Mouse (Mus musculus) heart, postnatal 14 days (tissue): ENCODE measurements at regions not wholly inside any gene's neighbourhood (a gene's known extent, or its start where the extent isn't known, plus 50 kb on each side); places are given as distances from the start of the nearest gene placed in this dataset.
A peak's percentile ranks its signal among the peaks of the same experiment; 100 is the strongest.
"Not testable (repeated sequence)": the region's sequence is repeated elsewhere in the genome, so short reads cannot be mapped to it uniquely, and the experiment has no call there.

Experiments used
- DNase-seq, 2 experiments: peaks; one replicate each; pipeline ENCODE4 v3.0.0; 2021 to 2022
- intact Hi-C: fragments of 180-260 bp; cut with DNase I; formaldehyde crosslinking; loops from one replicate; pipeline ENCODE4 v1.15.1; 2025

DNA sequence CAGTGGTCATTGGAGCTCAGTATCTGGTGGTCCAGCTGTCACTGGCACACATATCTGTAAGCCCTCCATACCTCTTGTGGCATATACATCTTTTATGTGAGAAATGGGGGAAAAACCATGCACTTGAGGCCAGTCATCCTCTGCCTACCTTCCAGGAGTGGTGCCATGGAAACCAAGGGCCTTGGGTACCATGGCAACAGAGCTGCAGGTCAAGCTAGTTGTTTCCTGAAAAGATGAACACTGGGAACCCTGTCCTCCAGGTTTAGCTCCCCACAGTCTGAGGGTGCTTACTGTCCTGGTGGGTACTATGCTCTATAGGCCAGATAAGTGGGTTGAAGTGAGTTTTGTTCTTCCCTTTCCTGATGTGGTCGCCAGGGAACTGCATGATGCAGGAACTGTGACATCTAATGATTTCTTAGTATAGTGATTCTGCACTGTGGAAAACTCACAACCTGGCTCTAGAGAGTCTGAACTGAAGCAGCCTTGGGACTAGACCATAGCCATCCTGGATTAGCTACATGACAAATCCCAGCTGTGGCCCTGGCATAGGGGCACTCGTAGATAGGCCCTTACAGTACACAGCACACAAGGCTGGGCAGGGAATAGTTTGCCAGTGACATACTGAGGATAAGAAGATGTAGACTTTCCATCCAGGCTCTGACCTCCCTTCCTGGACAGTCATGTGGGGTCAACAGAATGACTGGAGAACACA is 308.7 kb upstream of the Shh start:
- no peak for DNase-seq
- intact Hi-C loops: no loop called here

GRCm38 (mm10) chr5:28771796-28772195 is 304.7 kb upstream of the Shh start:
- DNase-seq: no peak
- intact Hi-C loops: no loop called here

GRCm38 (mm10) chr5:28756171-28756948 is 289.3 kb upstream of the Shh start:
- no peak for DNase-seq
- intact Hi-C loops: no loop called here

GRCm38 (mm10) chr5:28751821-28752220 is 284.8 kb upstream of the Shh start:
- intact Hi-C loops, DNase-seq: not testable (repeated sequence)

GRCm38 (mm10) chr5:28734768-28735167 is 267.7 kb upstream of the Shh start:
- intact Hi-C loops: no loop called here
- peak; percentile 7 to 24 for DNase-seq

DNA sequence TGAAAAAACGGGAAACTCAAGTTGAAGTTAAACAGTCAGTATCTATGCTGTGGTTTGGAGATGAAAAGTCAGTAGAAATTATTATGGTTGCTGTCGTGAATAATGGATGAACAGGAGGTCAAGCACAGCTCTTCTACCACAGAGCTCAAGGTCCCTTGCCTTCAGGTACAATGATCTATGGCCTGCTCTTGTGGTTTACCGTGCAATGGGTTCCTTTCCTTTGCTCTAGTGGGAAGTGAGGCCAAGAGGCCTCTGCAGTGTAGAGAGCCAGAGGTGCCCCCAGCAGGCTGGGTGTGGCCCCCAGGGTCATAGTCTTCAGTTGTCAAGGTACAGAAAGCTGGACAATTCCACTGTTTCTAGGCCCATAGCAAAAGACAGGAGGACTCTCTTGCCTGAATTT is 255.0 kb upstream of the Shh start:
- intact Hi-C loops: no loop called here

DNA sequence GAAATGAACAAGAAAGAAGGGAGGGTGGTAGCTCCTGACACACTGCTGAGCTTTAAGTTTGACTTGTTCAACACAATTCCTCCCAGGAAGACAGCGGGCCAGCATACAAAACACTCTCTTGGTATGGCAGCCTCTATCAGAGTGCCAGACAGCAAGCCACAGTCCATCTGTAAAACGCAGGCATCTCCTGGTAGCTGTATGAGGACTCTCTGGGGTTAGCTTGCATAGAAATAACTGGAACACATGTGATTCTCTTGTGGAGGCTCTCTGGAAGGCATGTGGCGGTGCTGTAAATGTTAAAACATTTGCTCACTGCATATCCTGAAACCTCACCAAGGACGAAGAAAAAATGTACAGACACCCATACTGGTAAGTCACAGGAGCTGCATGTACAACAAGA is 247.9 kb upstream of the Shh start:
- intact Hi-C loops: no loop called here
- DNase-seq: no peak

More for the DNA sequence above, 255.0 kb upstream of the Shh start:
- DNase-seq: no peak

GRCm38 (mm10) chr5:28710517-28710916 is 243.5 kb upstream of the Shh start:
- intact Hi-C loops: no loop called here
- DNase-seq: no peak

DNA sequence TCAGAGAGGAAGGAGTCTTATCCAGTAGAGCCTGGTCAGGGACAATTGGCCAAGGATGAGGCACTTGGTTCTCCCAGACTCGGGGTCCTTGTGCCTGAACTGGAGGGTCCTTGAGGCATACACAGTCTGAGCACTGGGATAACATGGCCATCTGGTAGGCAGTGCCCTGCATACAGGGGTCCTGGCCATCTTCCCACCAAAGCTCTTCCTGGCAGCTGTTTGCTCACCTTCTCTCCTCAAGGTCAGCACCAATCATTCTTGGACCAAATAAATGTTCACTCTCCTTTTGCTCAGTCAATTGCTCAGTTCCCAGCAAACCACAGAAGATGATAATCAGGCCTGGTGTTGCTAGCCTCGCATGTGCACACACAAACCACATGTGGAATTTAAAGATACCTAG is 242.6 kb upstream of the Shh start:
- DNase-seq: no peak
- intact Hi-C loops: no loop called here

DNA sequence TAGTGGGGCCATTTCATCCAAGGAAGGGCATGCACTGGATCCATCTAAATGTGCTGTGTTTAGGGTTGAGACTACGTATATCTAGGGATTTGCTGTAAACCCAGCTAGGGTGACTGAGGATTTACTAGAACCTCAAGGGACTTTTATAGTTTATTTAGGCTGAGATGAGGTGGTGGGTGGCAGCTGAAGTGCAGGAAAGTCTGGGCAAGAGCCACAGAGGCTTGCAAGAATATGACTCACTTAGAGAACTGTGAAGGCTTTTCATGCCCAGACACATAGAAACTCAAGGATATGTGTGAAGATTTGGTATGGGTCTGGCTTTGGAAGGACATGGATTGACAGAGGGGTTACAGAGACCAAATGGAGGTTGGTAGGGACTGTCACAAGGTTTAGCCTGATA is 237.3 kb upstream of the Shh start:
- no peak for DNase-seq
- intact Hi-C loops: no loop called here

DNA sequence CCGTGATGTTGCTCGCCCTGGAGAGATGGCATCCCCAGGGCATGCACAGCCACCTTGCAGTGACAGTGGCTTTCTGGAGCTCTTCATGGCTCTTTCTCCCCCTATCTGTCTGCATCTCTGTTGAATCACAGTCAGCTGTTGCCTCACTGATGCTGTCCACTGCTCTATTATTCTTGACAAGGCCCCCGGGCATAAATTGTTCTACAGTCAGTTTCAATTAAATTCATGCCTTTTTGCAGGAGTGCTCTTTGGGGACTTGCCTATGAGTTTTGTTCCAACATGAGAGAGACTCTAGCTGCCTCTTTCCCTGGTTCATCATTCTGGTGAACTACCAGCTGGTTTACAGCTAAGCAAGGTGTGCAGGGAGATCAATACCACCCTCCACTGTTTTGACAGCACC is 229.9 kb upstream of the Shh start:
- DNase-seq: no peak
- intact Hi-C loops: no loop called here

DNA sequence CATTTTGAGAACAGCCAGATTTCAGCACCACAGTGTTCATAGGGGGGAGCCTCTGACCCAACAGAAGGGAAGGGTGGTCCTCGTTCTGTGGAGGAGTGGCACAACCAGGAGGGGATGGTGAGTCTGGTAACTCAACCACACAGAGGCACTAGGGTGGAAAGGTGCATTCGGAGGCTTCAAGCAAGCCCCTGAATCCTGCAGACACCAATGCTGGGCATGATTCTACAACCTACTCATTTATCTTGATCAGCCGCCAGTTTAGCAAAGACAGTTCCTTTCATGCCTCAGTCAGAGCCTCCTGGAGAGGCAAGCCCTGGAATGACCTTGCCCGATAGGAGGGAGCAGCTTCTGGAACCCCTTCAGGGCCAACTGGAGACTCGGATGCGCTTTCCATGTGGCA is 223.1 kb upstream of the Shh start:
- intact Hi-C loops: no loop called here
- DNase-seq: no peak

GRCm38 (mm10) chr5:28689651-28690050 is 222.6 kb upstream of the Shh start:
- intact Hi-C loops: no loop called here
- no peak for DNase-seq

DNA sequence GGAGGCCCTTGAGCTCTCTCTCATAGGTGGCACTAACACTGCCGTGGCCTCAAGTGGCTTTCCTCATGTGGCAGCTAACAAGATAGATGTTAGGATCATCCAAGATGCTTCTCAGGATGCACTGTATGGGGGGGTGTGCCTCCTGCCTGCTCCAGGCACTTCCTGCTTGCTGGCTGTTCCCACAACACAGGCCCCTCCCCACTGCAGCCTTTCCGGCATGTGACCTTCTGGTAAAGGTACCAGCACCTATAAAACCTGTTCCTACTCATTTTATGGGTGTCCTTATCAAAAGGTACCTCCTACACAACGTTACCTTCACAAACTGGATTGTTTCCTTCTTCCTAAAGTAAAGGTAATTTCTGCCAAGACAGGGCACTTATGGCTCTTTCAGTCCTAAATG is 222.1 kb upstream of the Shh start:
- intact Hi-C loops: no loop called here
- no peak for DNase-seq

- intact Hi-C loops: no loop called here
- no peak for DNase-seq
Measured at GRCm38 (mm10) chr5:28682821-28683220, 215.8 kb upstream of the Shh start.

DNA sequence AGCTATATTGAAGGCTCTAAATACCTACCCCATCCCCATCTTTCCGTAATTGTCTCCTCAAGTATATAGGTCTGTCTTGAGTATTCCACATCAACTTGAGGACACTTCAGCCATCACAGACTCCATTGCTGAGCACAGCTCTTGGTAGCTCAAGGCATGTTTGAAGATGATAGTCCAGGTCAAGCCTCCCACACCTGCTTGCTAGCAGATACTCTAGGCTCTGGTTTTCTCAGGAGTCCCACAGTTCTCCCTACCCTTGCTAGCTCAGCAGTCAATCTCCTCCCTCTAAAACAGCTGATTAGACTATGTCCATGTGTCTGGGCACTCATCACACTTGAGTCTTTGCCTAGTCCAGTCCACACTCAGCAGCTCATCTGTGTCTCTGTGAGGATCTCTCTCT is 213.3 kb upstream of the Shh start:
- intact Hi-C loops: no loop called here
- DNase-seq: no peak

DNA sequence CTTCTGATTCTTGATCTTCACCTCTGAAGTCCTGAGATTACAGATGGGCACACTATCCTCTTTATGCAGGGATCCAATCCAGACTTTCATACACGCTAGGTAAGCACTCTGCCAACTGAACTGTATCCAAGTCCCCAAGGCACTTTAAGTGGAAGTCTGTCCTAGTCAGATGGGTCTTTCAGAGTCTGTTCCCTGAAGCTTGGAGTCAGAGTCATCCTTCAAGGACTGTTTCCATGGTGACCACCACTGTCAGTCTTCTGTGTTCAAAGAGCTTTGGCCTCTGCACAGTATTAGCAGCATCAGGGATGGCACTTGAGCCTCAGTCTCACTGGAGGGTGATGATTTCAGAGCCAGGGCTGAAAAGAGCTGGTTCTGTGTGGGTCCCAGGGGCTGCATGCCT is 212.7 kb upstream of the Shh start:
- intact Hi-C loops: no loop called here
- DNase-seq: no peak

DNA sequence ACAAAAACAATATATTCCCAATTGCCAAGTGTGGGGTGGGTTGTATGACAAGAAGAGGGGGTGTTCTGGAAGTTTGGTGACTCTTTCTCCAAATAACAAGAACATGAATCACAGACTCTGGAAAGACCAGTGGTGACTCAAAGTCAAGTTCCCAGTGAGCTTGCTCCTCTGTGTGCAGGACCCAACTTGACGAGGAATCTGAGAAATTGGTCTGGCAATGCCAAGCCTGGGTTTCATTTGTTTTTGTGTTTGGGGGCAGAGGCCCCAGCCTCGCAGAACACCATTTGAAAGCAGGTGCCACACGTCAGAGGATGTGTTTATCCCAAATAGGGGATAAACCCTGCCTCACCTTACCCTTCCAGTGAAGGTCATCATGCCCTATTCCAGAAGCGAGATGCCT is 163.1 kb upstream of the Shh start:
- intact Hi-C loops: no loop called here
- no peak for DNase-seq

GRCm38 (mm10) chr5:28611885-28612284 is 144.8 kb upstream of the Shh start:
- no peak for DNase-seq
- intact Hi-C loops: no loop called here

GRCm38 (mm10) chr5:28596537-28597314 is 129.7 kb upstream of the Shh start:
- intact Hi-C loops: no loop called here
- DNase-seq: no peak

GRCm38 (mm10) chr5:28571347-28571998 is 104.4 kb upstream of the Shh start:
- intact Hi-C loops: no loop called here

More at GRCm38 (mm10) chr5:28571347-28571998, 104.4 kb upstream of the Shh start:
- DNase-seq: no peak
